Mouse (Mus musculus): Measurements from ENCODE around the gene Smbd1. TPM values are rescaled to one million over a fixed set of nuclear protein-coding genes. Genes with fewer than 3 reads are reported as not detected.
A peak's percentile ranks its signal among the peaks of the same experiment; 100 is the strongest.

Gene Smbd1
- polyA plus RNA-seq, 1 experiment from 2014 or later, result not detected

- WGBS, result 48% methylated on average over 5 of the region's 5 CpGs
- ATAC-seq (ENCODE audit: low FRiP score), result no peak
These were observed 6.4 kb downstream of the Smbd1 start for GRCm38 (mm10) chr16:32803901-32804300.

GRCm38 (mm10) chr16:32803252-32803853, 6.9 kb downstream of the Smbd1 start:
- Histone ChIP-seq H3K27ac (ENCODE audit: low read depth, low read length) (no peak overlapping the region), H3K9me3 (ENCODE audit: control insufficient read depth, low read length) (no peaks in the 10 kb centered on the region), H3K4me2 (no peak overlapping the region), H3K36me3 (ENCODE audit: control insufficient read depth, insufficient read depth, low read length) (no peaks in the 10 kb centered on the region), H3K4me1 (ENCODE audit: control insufficient read depth, insufficient read depth, low read length) (0 out of 2 replicates have a peak, but pooled peaks cover 7% of the 10 kb centered on the region), H3K9ac (ENCODE audit: low read length) (no peak overlapping the region), H3K27me3 (ENCODE audit: control insufficient read depth, insufficient read depth, low read length) (no peaks in the 10 kb centered on the region), H3K4me3 (ENCODE audit: low read depth, low read length) (no peak overlapping the region)
- peak; percentile 79 for DNase-seq (ENCODE audit: low spot score, missing footprints)
- peak; percentile 40; the same call in 1 of the 2 replicates for ATAC-seq (ENCODE audit: low FRiP score)
- 69% methylated on average over 6 of the region's 6 CpGs for WGBS

More at GRCm38 (mm10) chr16:32803901-32804300, 6.4 kb downstream of the Smbd1 start:
- no peak overlapping the region for H3K4me3 ChIP-seq (ENCODE audit: low read depth, low read length)
- H3K27ac ChIP-seq (ENCODE audit: low read depth, low read length), result no peak overlapping the region
- no peak overlapping the region for H3K4me2 ChIP-seq
- no peaks in the 10 kb centered on the region for H3K9me3 ChIP-seq (ENCODE audit: control insufficient read depth, low read length)
- H3K9ac ChIP-seq (ENCODE audit: low read length), result no peak overlapping the region
- no peaks in the 10 kb centered on the region for H3K36me3 ChIP-seq (ENCODE audit: control insufficient read depth, insufficient read depth, low read length)
- H3K4me1 ChIP-seq (ENCODE audit: control insufficient read depth, insufficient read depth, low read length), result 0 out of 2 replicates have a peak, but pooled peaks cover 7% of the 10 kb centered on the region
- H3K27me3 ChIP-seq (ENCODE audit: control insufficient read depth, insufficient read depth, low read length), result no peaks in the 10 kb centered on the region
- peak; percentile 28 for DNase-seq (ENCODE audit: low spot score, missing footprints)

- no peak within 1 kb of the TSS for H3K27ac ChIP-seq (ENCODE audit: low read depth, low read length)
- H3K9ac ChIP-seq (ENCODE audit: low read length), result no peak within 1 kb of the TSS
- 75% methylated on average over 3 of the region's 3 CpGs for WGBS
- H3K9me3 ChIP-seq (ENCODE audit: control insufficient read depth, low read length), result no peaks in the 10 kb centered on the region
- H3K4me3 ChIP-seq (ENCODE audit: low read depth, low read length), result no peak within 1 kb of the TSS
- H3K4me1 ChIP-seq (ENCODE audit: control insufficient read depth, insufficient read depth, low read length), result no peaks in the 10 kb centered on the region
- no peaks in the 10 kb centered on the region for H3K36me3 ChIP-seq (ENCODE audit: control insufficient read depth, insufficient read depth, low read length)
- ATAC-seq (ENCODE audit: low FRiP score), result no peak
- H3K4me2 ChIP-seq, result no peak within 1 kb of the TSS
- DNase-seq (ENCODE audit: low spot score, missing footprints), result no peak
- H3K27me3 ChIP-seq (ENCODE audit: control insufficient read depth, insufficient read depth, low read length), result no peaks in the 10 kb centered on the region
These were observed 12.9 kb downstream of the Smbd1 start, which contains the start of gene Muc20 for GRCm38 (mm10) chr16:32797426-32797689. Muc20 (minus strand) TSS chr16:32797435.

GRCm38 (mm10) chr16:32796676-32797425, 13.4 kb downstream of the Smbd1 start:
- H3K27ac ChIP-seq (ENCODE audit: low read depth, low read length), result no peak overlapping the region
- H3K9ac ChIP-seq (ENCODE audit: low read length), result no peak overlapping the region
- H3K4me3 ChIP-seq (ENCODE audit: low read depth, low read length), result no peak overlapping the region
- H3K27me3 ChIP-seq (ENCODE audit: control insufficient read depth, insufficient read depth, low read length), result no peaks in the 10 kb centered on the region
- no peak for DNase-seq (ENCODE audit: low spot score, missing footprints)
- H3K4me1 ChIP-seq (ENCODE audit: control insufficient read depth, insufficient read depth, low read length), result no peaks in the 10 kb centered on the region
- H3K9me3 ChIP-seq (ENCODE audit: control insufficient read depth, low read length), result no peaks in the 10 kb centered on the region
- no peak for ATAC-seq (ENCODE audit: low FRiP score)
- H3K36me3 ChIP-seq (ENCODE audit: control insufficient read depth, insufficient read depth, low read length), result no peaks in the 10 kb centered on the region
- no peak overlapping the region for H3K4me2 ChIP-seq
- 75% methylated on average over 14 of the region's 14 CpGs for WGBS

GRCm38 (mm10) chr16:32795177-32795576, 15.1 kb downstream of the Smbd1 start:
- no peaks in the 10 kb centered on the region for H3K9me3 ChIP-seq (ENCODE audit: control insufficient read depth, low read length)
- no peak overlapping the region for H3K27ac ChIP-seq (ENCODE audit: low read depth, low read length)
- no peak overlapping the region for H3K9ac ChIP-seq (ENCODE audit: low read length)
- 90% methylated on average over 1 of the region's 1 CpGs for WGBS
- no peak overlapping the region for H3K4me2 ChIP-seq
- ATAC-seq (ENCODE audit: low FRiP score), result no peak
- no peak for DNase-seq (ENCODE audit: low spot score, missing footprints)
- H3K4me1 ChIP-seq (ENCODE audit: control insufficient read depth, insufficient read depth, low read length), result no peaks in the 10 kb centered on the region
- H3K27me3 ChIP-seq (ENCODE audit: control insufficient read depth, insufficient read depth, low read length), result no peaks in the 10 kb centered on the region
- H3K4me3 ChIP-seq (ENCODE audit: low read depth, low read length), result no peak overlapping the region
- H3K36me3 ChIP-seq (ENCODE audit: control insufficient read depth, insufficient read depth, low read length), result no peaks in the 10 kb centered on the region

- Histone ChIP-seq H3K4me2 (no peak overlapping the region), H3K4me1 (ENCODE audit: control insufficient read depth, insufficient read depth, low read length) (no peaks in the 10 kb centered on the region), H3K36me3 (ENCODE audit: control insufficient read depth, insufficient read depth, low read length) (no peaks in the 10 kb centered on the region), H3K27me3 (ENCODE audit: control insufficient read depth, insufficient read depth, low read length) (no peaks in the 10 kb centered on the region), H3K27ac (ENCODE audit: low read depth, low read length) (no peak overlapping the region), H3K9me3 (ENCODE audit: control insufficient read depth, low read length) (no peaks in the 10 kb centered on the region), H3K9ac (ENCODE audit: low read length) (no peak overlapping the region), H3K4me3 (ENCODE audit: low read depth, low read length) (no peak overlapping the region)
- WGBS, result 95% methylated on average over 5 of the region's 5 CpGs
- ATAC-seq (ENCODE audit: low FRiP score) (no peak), DNase-seq (ENCODE audit: low spot score, missing footprints) (no peak)
These were observed 20.2 kb downstream of the Smbd1 start for GRCm38 (mm10) chr16:32790056-32790455.

- H3K4me3 ChIP-seq (ENCODE audit: low read depth, low read length), result no peak overlapping the region
- DNase-seq (ENCODE audit: low spot score, missing footprints) (no peak), ATAC-seq (ENCODE audit: low FRiP score) (peak; percentile 68; the same call in 1 of the 2 replicates)
- no peak overlapping the region for H3K4me2 ChIP-seq
- no peaks in the 10 kb centered on the region for H3K36me3 ChIP-seq (ENCODE audit: control insufficient read depth, insufficient read depth, low read length)
- H3K9me3 ChIP-seq (ENCODE audit: control insufficient read depth, low read length), result no peaks in the 10 kb centered on the region
- 0 out of 2 replicates have a peak, but pooled peaks cover 2% of the 10 kb centered on the region for H3K4me1 ChIP-seq (ENCODE audit: control insufficient read depth, insufficient read depth, low read length)
- H3K27ac ChIP-seq (ENCODE audit: low read depth, low read length), result no peak overlapping the region
- 80% methylated on average over 13 of the region's 13 CpGs for WGBS
- H3K27me3 ChIP-seq (ENCODE audit: control insufficient read depth, insufficient read depth, low read length), result no peaks in the 10 kb centered on the region
- no peak overlapping the region for H3K9ac ChIP-seq (ENCODE audit: low read length)
These were observed 25.4 kb downstream of the Smbd1 start for GRCm38 (mm10) chr16:32784840-32785239.

- H3K36me3 ChIP-seq (ENCODE audit: control insufficient read depth, insufficient read depth, low read length), result no peaks in the 10 kb centered on the region
- H3K9ac ChIP-seq (ENCODE audit: low read length), result no peak overlapping the region
- H3K27ac ChIP-seq (ENCODE audit: low read depth, low read length), result no peak overlapping the region
- H3K9me3 ChIP-seq (ENCODE audit: control insufficient read depth, low read length), result no peaks in the 10 kb centered on the region
- peak; percentile 50; the same call in 1 of the 2 replicates for ATAC-seq (ENCODE audit: low FRiP score)
- no peak overlapping the region for H3K4me3 ChIP-seq (ENCODE audit: low read depth, low read length)
- 64% methylated on average over 5 of the region's 5 CpGs for WGBS
- no peak for DNase-seq (ENCODE audit: low spot score, missing footprints)
- no peak overlapping the region for H3K4me2 ChIP-seq
- H3K4me1 ChIP-seq (ENCODE audit: control insufficient read depth, insufficient read depth, low read length), result 0 out of 2 replicates have a peak, but pooled peaks cover 2% of the 10 kb centered on the region
- H3K27me3 ChIP-seq (ENCODE audit: control insufficient read depth, insufficient read depth, low read length), result no peaks in the 10 kb centered on the region
These were observed 26.8 kb downstream of the Smbd1 start for GRCm38 (mm10) chr16:32783324-32784062.

GRCm38 (mm10) chr16:32778956-32779355, 31.3 kb downstream of the Smbd1 start:
- H3K4me2 ChIP-seq, result no peak overlapping the region
- H3K27ac ChIP-seq (ENCODE audit: low read depth, low read length), result no peak overlapping the region
- peak; percentile 74 for DNase-seq (ENCODE audit: low spot score, missing footprints)
- H3K9ac ChIP-seq (ENCODE audit: low read length), result no peak overlapping the region
- H3K36me3 ChIP-seq (ENCODE audit: control insufficient read depth, insufficient read depth, low read length), result no peaks in the 10 kb centered on the region
- H3K4me1 ChIP-seq (ENCODE audit: control insufficient read depth, insufficient read depth, low read length), result 0 out of 2 replicates have a peak, but pooled peaks cover 2% of the 10 kb centered on the region
- no peak overlapping the region for H3K4me3 ChIP-seq (ENCODE audit: low read depth, low read length)
- no peaks in the 10 kb centered on the region for H3K27me3 ChIP-seq (ENCODE audit: control insufficient read depth, insufficient read depth, low read length)
- WGBS, result 62% methylated on average over 8 of the region's 8 CpGs
- ATAC-seq (ENCODE audit: low FRiP score), result no peak
- no peaks in the 10 kb centered on the region for H3K9me3 ChIP-seq (ENCODE audit: control insufficient read depth, low read length)
